Mouse (Mus musculus) forebrain, embryonic 11.5 days (tissue): ENCODE measurements around the gene Pdf. TPM values are rescaled to one million over a fixed set of nuclear protein-coding genes. Genes with fewer than 3 reads are reported as not detected.
"Not testable (repeated sequence)": the region's sequence is repeated elsewhere in the genome, so short reads cannot be mapped to it uniquely, and the experiment has no call there.

Experiments used
- ATAC-seq: fragments of 200-750 bp; cut with Nextera tagmentation; replicated peaks from 2 replicates; pipeline ENCODE4 v1.8.0; 2017; ENCODE audit warnings: moderate TSS enrichment; ENCODE audit not compliant: low FRiP score
- DNase-seq: peaks from one replicate; pipeline ENCODE4 v3.0.0-alpha.2; 2017; ENCODE audit warnings: low spot score
- H3K27ac ChIP-seq: fragments of 300-500 bp; sonication (generic); 2 replicates; pipeline ENCODE4 v1.5.1; 2014; ENCODE audit warnings: low read depth, low read length
- H3K27me3 ChIP-seq: fragments of 300-500 bp; sonication (generic); 2 replicates; pipeline ENCODE4 v1.6.1; 2014; ENCODE audit warnings: mild to moderate bottlenecking, low read length, mixed read lengths; ENCODE audit not compliant: control insufficient read depth, insufficient read depth
- H3K36me3 ChIP-seq: fragments of 300-500 bp; sonication (generic); 2 replicates; pipeline ENCODE4 v1.6.1; 2014; ENCODE audit warnings: mild to moderate bottlenecking, low read length, moderate library complexity, mixed read lengths; ENCODE audit not compliant: control insufficient read depth, insufficient read depth
- H3K4me1 ChIP-seq: fragments of 300-500 bp; sonication (generic); replicated peaks from 2 replicates; pipeline ENCODE4 v1.6.1; 2014; ENCODE audit warnings: low read length, mixed read lengths; ENCODE audit not compliant: control insufficient read depth, insufficient read depth
- H3K4me2 ChIP-seq: fragments of 300-500 bp; sonication (generic); 2 replicates; pipeline ENCODE4 v1.6.1; 2014; ENCODE audit warnings: low read depth, mild to moderate bottlenecking, low read length, moderate library complexity, mixed read lengths; ENCODE audit not compliant: severe bottlenecking
- H3K4me3 ChIP-seq: fragments of 300-500 bp; sonication (generic); 2 replicates; pipeline ENCODE4 v1.5.1; 2014; ENCODE audit warnings: low read depth, low read length
- H3K9ac ChIP-seq: fragments of 300-500 bp; sonication (generic); 2 replicates; pipeline ENCODE4 v1.6.1; 2014; ENCODE audit warnings: low read length
- H3K9me3 ChIP-seq: fragments of 300-500 bp; sonication (generic); 2 replicates; pipeline ENCODE4 v1.6.1; 2016; ENCODE audit warnings: low read length, mixed read lengths; ENCODE audit not compliant: control insufficient read depth
- WGBS: fragments of 180-500 bp; shearing (Covaris S2); extraction: QIAGEN DNeasy Blood & Tissue Kit; methylation state at CpG from one replicate; pipeline ENCODE4 v1.1.7; 2014; 5-methylcytosine and 5-hydroxymethylcytosine counted together
- polyA plus RNA-seq: library from polyadenylated mRNA; unstranded; fragments of >200 nt; fragmentation: Nextera tagmentation; extraction: Ambion mirVana; gene quantifications from 2 replicates; pipeline ENCODE4 v1.2.1, GENCODE M21; 2014

The Pdf gene
- polyA plus RNA-seq, 1 experiment from 2014 or later, result 48.3 TPM

- peaks cover 30% of the 10 kb centered on the region; the same call in 1 of the 2 replicates for H3K36me3 ChIP-seq
- no peaks in the 10 kb centered on the region for H3K9me3 ChIP-seq
- no peaks in the 10 kb centered on the region for H3K27me3 ChIP-seq
- peaks cover 6% of the 10 kb centered on the region; the same call in 1 of the 2 replicates for H3K4me1 ChIP-seq
- 99% methylated on average over 8 of the region's 8 CpGs for WGBS
- DNase-seq, result no peak
- H3K4me3 ChIP-seq, result no peak overlapping the region
- H3K4me2 ChIP-seq, result no peak overlapping the region
- H3K9ac ChIP-seq, result no peak overlapping the region
- H3K27ac ChIP-seq, result no peak overlapping the region
- no peak for ATAC-seq
These were observed 3.6 kb upstream of the Pdf start for GRCm38 (mm10) chr8:107052046-107052445.

- Histone ChIP-seq H3K27ac (no peak overlapping the region), H3K36me3 (peaks cover 32% of the 10 kb centered on the region; the same call in 1 of the 2 replicates), H3K27me3 (no peaks in the 10 kb centered on the region), H3K4me2 (no peak overlapping the region), H3K4me3 (0 out of 2 replicates have a peak overlapping the region, but pooled peaks have one; percentile 78), H3K4me1 (peaks cover 6% of the 10 kb centered on the region; the same call in 1 of the 2 replicates), H3K9me3 (no peaks in the 10 kb centered on the region), H3K9ac (no peak overlapping the region)
- no peak for DNase-seq
- no peak for ATAC-seq
- 96% methylated on average over 4 of the region's 4 CpGs for WGBS
These were observed 1.1 kb upstream of the Pdf start for GRCm38 (mm10) chr8:107049480-107049879.

- Histone ChIP-seq H3K9me3 (no peaks in the 10 kb centered on the region), H3K27ac (no peak overlapping the region), H3K36me3 (peaks cover 17% of the 10 kb centered on the region; the same call in 1 of the 2 replicates), H3K4me3 (no peak overlapping the region), H3K4me1 (peaks cover 6% of the 10 kb centered on the region; the same call in 1 of the 2 replicates), H3K27me3 (no peaks in the 10 kb centered on the region), H3K4me2 (no peak overlapping the region), H3K9ac (no peak overlapping the region)
- no peak for ATAC-seq
- no peak for DNase-seq
- 88% methylated on average over 5 of the region's 5 CpGs for WGBS
These were observed 1.4 kb downstream of the Pdf start for GRCm38 (mm10) chr8:107046976-107047375.

GRCm38 (mm10) chr8:107045478-107045877 lies 2.9 kb downstream of the Pdf start:
- H3K9me3 ChIP-seq, result no peaks in the 10 kb centered on the region
- H3K9ac ChIP-seq, result no peak overlapping the region
- H3K27me3 ChIP-seq, result no peaks in the 10 kb centered on the region
- no peak for DNase-seq
- H3K27ac ChIP-seq, result no peak overlapping the region
- H3K36me3 ChIP-seq, result peaks cover 12% of the 10 kb centered on the region; the same call in 1 of the 2 replicates
- 92% methylated on average over 6 of the region's 6 CpGs for WGBS
- ATAC-seq, result no peak
- no peak overlapping the region for H3K4me2 ChIP-seq
- H3K4me1 ChIP-seq, result peaks cover 6% of the 10 kb centered on the region; the same call in 1 of the 2 replicates
- no peak overlapping the region for H3K4me3 ChIP-seq

- DNase-seq, result no peak
- Histone ChIP-seq H3K9me3 (no peaks in the 10 kb centered on the region), H3K9ac (no peak overlapping the region), H3K27ac (no peak overlapping the region), H3K27me3 (no peaks in the 10 kb centered on the region), H3K4me1 (no peaks in the 10 kb centered on the region), H3K36me3 (peaks cover 7% of the 10 kb centered on the region; the same call in 1 of the 2 replicates), H3K4me3 (no peak overlapping the region), H3K4me2 (no peak overlapping the region)
- no peak for ATAC-seq
- WGBS, result 90% methylated on average over 7 of the region's 7 CpGs
These were observed 7.8 kb downstream of the Pdf start for GRCm38 (mm10) chr8:107040632-107041031.

- Histone ChIP-seq H3K9ac (no peak overlapping the region), H3K4me3 (no peak overlapping the region), H3K4me2 (no peak overlapping the region), H3K36me3 (peaks cover 7% of the 10 kb centered on the region; the same call in 1 of the 2 replicates), H3K27me3 (no peaks in the 10 kb centered on the region), H3K9me3 (no peaks in the 10 kb centered on the region), H3K27ac (no peak overlapping the region), H3K4me1 (peaks cover 6% of the 10 kb centered on the region; the same call in 1 of the 2 replicates)
- DNase-seq (no peak), ATAC-seq (no peak)
- WGBS, result 95% methylated on average over 8 of the region's 8 CpGs
These were observed 11.8 kb downstream of the Pdf start for GRCm38 (mm10) chr8:107036626-107037025.

- DNase-seq (no peak), ATAC-seq (no peak)
- Histone ChIP-seq H3K36me3 (peaks cover 7% of the 10 kb centered on the region; the same call in 1 of the 2 replicates), H3K4me2 (no peak overlapping the region), H3K4me1 (peaks cover 6% of the 10 kb centered on the region; the same call in 1 of the 2 replicates), H3K9ac (no peak overlapping the region), H3K9me3 (no peaks in the 10 kb centered on the region), H3K4me3 (no peak overlapping the region), H3K27ac (no peak overlapping the region), H3K27me3 (no peaks in the 10 kb centered on the region)
- 81% methylated on average over 3 of the region's 3 CpGs for WGBS
These were observed 12.8 kb downstream of the Pdf start for GRCm38 (mm10) chr8:107035641-107036040.

- not testable (repeated sequence) for H3K9ac ChIP-seq, H3K27ac ChIP-seq, H3K9me3 ChIP-seq, H3K4me1 ChIP-seq, H3K4me3 ChIP-seq, H3K27me3 ChIP-seq, H3K4me2 ChIP-seq, DNase-seq, ATAC-seq, H3K36me3 ChIP-seq
- 99% methylated on average over 2 of the region's 2 CpGs for WGBS
These were observed 14.8 kb downstream of the Pdf start for GRCm38 (mm10) chr8:107033609-107034008.

GRCm38 (mm10) chr8:107031577-107032090 lies 16.8 kb downstream of the Pdf start:
- peak; percentile 70 for DNase-seq
- ATAC-seq, result no peak
- peaks cover 6% of the 10 kb centered on the region; the same call in 1 of the 2 replicates for H3K4me1 ChIP-seq

More at GRCm38 (mm10) chr8:107031577-107032090, 16.8 kb downstream of the Pdf start:
- under 1% methylated on average over 39 of the region's 40 CpGs for WGBS
- H3K4me3 ChIP-seq, result peak overlapping the region; percentile 98
- H3K4me2 ChIP-seq, result peak overlapping the region; percentile 94
- no peaks in the 10 kb centered on the region for H3K36me3 ChIP-seq
- H3K27ac ChIP-seq, result no peak overlapping the region
- peak overlapping the region; percentile 95 for H3K9ac ChIP-seq
- no peaks in the 10 kb centered on the region for H3K9me3 ChIP-seq
- no peaks in the 10 kb centered on the region for H3K27me3 ChIP-seq
